Mouse (Mus musculus) mesoderm, embryonic 11.5 days (tissue): ENCODE results near the gene Rbms2.
A peak's percentile ranks its signal among the peaks of the same experiment; 100 is the strongest.
"Not testable (repeated sequence)": the region's sequence is repeated elsewhere in the genome, so short reads cannot be mapped to it uniquely, and the experiment has no call there.

Experiments
- DNase-seq: peaks from one replicate; pipeline ENCODE4 v3.0.0-alpha.2; 2012; ENCODE audit warnings: low read depth, low spot score

Gene Rbms2

DNA sequence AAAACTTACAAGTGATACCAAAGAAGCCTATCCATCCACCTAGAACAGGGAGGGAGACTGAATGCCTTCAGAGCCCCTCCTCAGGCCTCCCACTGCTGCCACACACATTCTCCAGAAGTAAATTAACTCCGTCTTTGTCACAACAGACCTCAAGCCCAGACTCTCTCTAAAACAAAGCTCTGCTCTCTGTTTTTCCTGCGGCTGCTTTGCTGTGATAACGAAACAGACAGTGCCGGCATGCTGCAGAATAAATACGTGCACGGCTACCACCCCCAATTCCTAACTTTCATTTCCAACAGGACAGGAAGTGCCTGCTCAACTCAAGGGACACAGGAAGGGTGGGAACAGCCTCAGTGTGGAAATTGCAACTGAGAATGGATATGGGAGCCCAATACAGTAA, at the start of gene Rbms2:
TSS of gene Rbms2 (minus strand) at position 309 of the 400 bp plus-strand sequence.
- no peak for DNase-seq

DNA sequence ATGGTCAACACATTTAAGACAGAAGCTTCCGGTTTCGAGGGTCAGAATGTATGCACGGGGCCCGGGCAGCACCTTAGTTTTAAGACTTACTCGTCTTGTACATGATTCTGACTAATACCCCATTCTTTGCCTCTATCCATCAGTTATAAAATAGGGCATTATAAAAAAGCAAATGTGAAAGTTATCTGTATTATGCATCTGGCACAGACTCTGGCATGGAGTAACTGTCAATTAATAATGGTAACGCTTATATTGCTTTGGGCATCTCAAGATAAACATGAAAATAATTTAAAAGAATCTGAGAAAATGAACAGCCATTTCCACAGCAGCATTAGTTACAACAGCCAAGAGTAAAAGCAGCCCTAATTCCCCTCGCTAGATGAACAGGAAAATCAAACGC, 47.9 kb upstream of the Rbms2 start:
- DNase-seq, result no peak

DNA sequence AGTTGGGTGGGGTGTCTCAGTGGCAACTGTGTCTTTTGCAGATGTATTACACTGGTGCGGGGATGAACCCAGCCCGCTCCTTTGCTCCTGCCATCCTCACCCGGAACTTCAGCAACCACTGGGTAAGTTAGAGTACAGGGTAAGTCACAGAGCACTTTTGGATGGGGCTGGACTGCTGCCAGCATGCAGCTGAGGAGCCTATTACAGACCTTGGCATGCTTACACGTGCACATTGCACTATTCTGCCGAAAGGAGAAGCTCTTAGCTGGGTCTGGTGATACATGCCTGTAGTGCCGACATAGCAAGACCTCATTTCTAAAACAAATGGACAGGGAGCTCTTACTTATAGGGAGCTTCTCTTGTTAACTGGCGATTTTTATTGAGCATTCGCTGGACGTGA, 47.5 kb upstream of the Rbms2 start:
- no peak for DNase-seq

DNA sequence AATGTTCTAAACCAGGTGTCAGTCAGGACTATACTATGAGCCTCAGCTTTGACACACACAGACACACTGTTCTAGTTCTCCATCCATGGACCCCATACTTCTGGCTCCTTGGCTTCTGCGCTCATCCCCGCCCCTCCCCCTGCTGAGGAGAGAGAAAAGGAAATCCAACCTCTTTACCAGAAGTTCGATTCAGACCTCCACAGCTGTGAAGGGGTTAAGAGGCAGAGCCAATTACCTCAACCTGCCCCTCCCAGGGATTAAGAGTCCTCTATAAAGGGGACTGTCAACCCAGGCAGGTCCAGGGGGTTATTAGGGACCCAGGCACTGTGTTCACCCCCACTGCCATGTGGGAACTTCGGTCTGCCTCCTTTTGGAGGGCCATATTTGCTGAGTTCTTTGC, 45.4 kb upstream of the Rbms2 start, which contains the start of gene Mip:
TSS of gene Mip (plus strand) at position 301 of the 400 bp plus-strand sequence.
- no peak for DNase-seq

DNA sequence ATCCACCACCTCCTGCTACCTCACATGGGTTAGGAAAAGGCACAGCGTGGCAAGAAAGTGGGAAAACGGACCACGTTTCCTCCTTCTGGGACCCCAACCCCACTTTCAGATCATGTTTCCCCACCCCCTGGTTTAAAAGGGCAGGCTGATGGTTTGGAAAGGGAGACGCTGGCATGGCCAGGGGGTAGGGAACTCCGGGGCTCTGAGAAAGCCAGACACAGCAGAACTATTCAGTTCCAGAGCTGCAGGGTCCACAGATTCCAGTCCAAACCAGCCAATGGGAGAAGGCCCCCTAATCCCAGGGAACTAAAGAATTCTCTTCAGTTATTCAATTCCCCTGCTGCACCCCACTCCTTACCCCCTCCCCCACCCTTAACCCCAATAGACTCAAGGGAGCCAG, 45.0 kb upstream of the Rbms2 start:
- DNase-seq, result no peak

DNA sequence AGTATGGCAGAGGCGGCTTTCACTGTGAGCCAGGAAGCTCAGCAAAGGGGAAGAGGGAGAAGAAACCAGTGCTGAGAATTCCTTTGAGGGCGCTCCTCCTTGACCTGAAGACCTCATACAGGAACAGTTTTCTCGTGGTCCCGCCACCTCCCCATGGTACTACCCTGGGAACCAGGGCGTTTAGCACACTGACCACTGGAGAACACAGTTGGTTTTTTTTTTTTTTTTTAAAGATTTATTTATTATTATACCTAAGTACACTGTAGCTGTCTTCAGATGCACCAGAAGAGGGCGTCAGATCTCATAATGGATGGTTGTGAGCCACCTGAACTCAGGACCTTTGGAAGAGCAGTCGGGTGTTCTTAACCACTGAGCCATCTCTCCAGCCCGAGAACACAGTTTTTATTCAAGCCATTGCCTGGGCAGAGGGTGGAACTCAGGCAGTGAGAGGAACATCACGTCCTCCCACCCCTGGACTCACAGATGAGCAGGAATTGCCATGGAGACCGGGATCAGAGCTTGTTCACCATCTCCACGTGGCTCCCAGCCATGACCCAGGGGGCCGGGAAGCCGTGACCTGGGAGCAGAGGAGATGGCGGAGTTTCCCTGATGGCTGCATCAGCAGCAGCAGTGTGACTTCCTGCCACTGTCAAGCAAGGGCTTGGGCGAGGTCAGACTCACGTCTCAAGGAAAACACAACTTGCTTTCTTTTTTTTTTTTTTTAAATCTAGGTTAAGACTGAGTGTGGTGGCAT, 41.6 kb upstream of the Rbms2 start:
- no peak for DNase-seq

DNA sequence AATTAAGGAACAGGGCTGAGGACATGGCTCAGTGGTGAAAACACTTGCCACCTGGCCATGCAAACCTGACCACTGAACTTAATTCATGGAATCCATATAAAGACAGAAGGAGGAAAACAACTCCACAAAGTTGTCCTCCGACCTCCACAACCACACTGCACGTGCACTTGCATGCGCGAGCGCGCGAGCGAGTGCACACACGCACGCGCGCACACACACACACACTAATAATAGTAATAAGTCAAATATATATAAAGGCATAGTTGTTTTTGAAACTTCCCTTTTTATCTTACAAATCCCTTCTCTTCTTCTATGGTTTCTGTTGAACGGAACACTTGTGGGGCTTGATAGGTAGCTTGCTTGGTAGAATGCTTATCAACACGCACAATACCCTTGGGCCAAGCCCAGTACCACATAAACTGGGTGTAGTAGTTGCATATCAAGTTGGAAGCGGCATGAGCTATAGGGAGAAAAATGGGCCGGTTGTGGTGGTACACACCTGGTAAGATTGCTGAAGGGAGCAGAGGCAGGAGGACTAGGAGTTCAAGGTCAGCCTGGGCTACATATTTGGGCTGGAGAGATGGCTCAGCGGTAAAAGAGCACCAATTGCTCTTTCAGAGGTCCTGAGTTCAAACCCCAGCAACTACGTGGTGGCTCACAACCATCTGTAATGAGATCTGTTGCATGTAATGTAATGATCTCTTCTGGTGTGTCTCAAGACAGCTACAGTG, 38.5 kb upstream of the Rbms2 start:
- DNase-seq, result no peak

- DNase-seq, result no peak
These were observed 34.9 kb upstream of the Rbms2 start for GRCm38 (mm10) chr10:128214981-128215380.

GRCm38 (mm10) chr10:128214112-128214511, 34.0 kb upstream of the Rbms2 start:
- DNase-seq, result not testable (repeated sequence)

DNA sequence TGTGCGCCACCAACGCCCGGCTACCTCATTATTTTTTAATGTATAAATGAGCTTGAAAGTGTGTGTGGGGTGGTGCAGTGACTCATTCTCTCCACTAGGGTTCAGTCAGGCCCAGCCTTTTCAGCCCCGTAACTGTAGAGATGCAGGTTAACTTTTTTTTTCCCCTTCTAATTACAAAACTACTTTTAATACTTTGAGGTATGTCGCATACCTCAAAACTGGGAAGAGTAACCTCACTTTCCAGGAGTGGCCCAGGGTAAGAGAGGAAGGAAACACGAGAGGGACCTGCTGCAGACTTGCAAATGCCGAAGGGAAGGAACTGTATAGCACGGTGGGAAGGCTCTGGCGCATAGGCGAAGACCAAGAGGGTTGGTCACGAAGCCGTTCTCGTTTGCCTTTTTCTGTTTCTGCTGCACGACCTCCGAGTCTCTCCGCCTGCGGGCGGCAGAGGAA, 32.8 kb upstream of the Rbms2 start:
- DNase-seq, result peak; percentile 76

DNA sequence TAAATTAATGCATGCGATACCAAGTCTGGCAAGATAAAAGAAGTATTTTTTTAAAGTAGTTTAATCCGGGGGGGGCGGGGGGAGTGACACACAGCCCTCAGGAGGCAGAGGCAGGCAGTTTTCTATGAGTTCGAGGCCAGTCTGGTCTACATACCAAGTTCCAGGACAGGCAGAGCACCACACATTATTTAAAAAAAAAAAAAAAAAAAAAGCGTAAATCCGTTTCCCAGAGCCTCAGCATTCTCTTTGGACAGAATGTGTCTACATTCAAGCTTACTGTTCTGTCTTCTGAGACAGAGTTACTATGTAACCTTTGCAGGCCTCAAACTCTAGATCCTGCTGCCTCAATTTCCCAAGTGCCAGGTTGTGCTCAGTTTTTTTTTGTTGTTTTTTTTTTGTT, 32.1 kb upstream of the Rbms2 start:
- DNase-seq, result no peak

DNA sequence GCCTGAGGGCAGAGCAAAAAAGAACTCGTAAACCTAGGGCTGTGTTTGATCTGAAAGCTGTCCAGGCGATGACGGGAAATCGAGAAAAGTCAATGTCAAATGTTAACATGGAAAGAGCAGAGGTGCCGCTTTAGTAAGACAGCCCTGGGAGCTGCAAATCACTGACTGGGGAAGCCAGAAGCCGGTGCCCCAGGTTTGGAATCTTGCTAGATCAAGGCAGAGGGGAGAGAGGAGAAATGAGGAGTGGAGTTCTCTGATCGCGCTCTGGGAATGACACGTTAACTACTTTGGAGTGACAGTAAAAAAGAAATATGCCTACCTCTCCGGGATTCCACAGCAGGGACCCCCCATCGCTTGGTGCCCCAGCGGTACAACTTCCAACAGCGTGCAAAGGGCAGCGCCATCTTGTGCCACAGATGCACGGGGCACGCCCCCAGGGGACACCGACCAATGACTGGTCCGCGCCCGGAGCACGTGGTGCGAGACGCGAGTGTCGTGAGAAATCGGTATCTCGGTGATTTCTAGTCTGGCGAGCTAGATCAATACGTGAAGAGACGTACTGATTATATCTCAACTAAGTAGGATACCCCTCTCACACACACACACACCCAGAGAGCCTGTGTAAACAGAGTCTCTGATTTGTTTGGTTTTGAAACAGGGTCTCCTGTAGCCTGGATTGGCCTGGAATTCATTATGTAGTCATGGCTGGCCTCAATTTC, 31.5 kb upstream of the Rbms2 start, which contains the start of gene Spryd4:
TSS of gene Spryd4 (minus strand) at position 418 of the 719 bp plus-strand sequence.
- DNase-seq, result peak; percentile 94

GRCm38 (mm10) chr10:128210954-128211353, 30.9 kb upstream of the Rbms2 start:
- no peak for DNase-seq

DNA sequence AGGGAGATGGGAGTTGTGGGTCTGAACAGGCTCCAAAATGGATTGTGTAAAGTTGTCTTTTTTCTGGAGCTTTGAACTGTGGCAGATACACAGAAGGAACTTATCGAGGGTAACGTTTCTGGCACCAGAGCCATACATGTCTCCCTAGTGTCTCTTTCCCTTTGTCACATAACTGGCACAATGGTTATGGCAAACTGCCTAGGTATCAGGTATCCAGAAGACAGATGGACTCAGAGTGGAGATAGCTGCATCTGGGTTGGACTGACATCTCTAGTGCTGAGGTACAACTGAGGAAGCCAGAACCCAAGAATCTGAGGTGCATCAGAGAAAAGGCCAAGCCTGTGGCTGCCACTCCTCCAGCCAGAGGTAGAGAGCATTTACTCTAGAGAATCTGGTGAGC, 30.0 kb upstream of the Rbms2 start:
- no peak for DNase-seq

DNA sequence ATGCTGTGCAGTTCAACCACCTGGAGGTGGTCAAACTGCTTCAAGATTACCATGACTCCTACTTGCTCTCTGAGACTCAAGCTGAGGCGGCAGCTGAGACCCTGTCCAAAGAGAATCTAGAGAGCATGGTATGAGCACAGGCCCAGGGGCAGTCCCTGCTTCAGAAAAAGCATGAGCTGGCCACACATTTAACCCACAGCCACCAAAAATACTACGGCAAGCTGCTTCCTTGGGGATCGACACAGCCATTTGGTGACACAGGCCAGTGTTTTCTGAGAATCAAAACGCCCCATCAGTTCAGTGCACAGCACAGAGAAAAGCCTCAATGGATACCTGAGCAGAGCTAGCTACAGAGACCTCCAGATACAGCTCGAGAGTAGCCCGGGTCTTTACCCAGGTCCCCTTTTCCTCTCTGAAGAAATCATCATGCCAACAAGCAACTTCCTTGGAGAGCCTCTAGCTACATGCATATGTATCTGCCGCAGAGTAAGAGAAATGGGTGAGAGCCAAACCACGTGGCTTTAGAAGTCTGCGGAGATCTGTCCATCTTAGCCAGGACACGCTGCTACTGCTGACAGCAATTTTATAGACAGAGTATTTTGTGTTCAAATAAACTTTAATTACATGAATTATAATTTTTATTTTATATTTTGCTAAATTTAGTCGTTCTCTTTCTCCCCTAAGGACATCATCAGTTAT, 29.4 kb upstream of the Rbms2 start:
- DNase-seq, result no peak

GRCm38 (mm10) chr10:128208326-128208725, 28.2 kb upstream of the Rbms2 start:
- no peak for DNase-seq

GRCm38 (mm10) chr10:128204941-128205340, 24.8 kb upstream of the Rbms2 start:
- DNase-seq, result no peak

- DNase-seq, result no peak
These were observed 21.8 kb upstream of the Rbms2 start for GRCm38 (mm10) chr10:128201856-128202255.

GRCm38 (mm10) chr10:128194551-128195461, 14.7 kb upstream of the Rbms2 start:
- DNase-seq, result no peak

GRCm38 (mm10) chr10:128194024-128194550, 14.0 kb upstream of the Rbms2 start, which contains the start of gene Gls2:
TSS of gene Gls2 (plus strand) at chr10:128194457.
- DNase-seq, result peak; percentile 96
